Mouse (Mus musculus) liver, embryonic 14 days (tissue): ENCODE results near the gene Tom1. TPM values are rescaled to one million over a fixed set of nuclear protein-coding genes. Genes with fewer than 3 reads are reported as not detected.

Experiments
- polyA plus RNA-seq: library from polyadenylated mRNA; depleted of rRNA; stranded (reverse); fragments of >200 nt; gene quantifications from 2 replicates; pipeline ENCODE4 v1.2.3, GENCODE M21; 2012; rRNA removed

Tom1 gene
- polyA plus RNA-seq: 6.0 and 7.0 TPM in 2 replicates

DNA sequence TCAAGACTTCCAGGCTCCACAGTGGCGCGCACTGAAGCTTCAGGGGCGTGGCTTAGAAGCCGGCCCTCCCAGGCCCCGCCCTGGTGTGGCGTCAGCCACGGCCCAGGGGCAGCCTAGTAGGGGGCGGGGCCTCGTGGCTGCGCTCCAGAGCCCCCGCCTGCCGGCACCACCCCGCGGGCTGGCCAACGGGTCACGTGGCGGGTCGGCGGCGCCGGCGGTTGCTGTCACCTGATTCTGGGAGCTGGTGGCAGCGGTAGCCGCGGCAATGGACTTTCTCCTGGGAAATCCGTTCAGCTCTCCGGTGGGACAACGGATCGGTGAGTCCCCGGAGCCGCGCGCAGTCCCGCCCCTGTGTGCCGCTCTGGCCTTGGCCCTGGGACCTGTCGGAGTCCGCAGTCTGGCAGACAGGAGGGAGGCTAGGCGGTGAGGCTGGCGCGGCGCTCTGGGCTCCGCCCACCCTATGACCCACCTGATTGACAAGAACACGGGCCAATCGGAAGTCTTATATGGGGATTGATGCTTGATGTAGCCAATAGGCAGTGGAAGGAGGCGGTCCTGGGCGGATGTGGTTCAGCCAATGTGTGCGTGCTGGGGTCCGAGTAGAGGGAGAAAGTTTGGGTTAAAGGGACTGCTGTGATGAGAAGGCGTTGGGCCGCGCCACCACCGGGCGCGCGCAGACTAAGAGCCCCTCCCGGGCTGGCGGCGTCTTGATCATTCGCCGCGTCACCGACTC is at the start of gene Tom1:
Gene Tom1 (plus strand): TSS at position 195 of the 733 bp plus-strand sequence.

DNA sequence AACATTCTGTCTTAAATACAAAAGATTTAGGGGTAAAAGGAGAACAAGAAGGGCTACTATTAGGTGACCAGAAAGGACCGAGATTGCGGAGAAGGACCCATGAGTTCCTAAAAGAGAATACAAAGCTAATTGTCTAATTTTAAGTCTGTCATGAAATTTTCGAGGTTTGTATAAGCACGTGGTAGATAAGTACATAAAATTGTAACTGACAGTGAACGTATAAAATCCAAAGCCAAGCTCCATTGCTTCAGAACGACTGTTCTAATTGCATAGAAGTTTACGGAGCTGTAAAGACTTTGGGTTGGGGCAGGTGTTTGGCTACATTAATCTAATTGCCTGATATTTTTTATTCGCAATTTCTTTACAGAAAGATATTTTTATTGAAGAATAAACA is 40.4 kb upstream of the Tom1 start, which contains the start of gene Hmgxb4:
Gene Hmgxb4 (plus strand): TSS at position 276 of the 394 bp plus-strand sequence.

GRCm38 (mm10) chr8:75093399-75094156 is 60.1 kb downstream of the Tom1 start, which contains the start of gene Hmox1:
Gene Hmox1 (plus strand): TSS chr8:75093621.

DNA sequence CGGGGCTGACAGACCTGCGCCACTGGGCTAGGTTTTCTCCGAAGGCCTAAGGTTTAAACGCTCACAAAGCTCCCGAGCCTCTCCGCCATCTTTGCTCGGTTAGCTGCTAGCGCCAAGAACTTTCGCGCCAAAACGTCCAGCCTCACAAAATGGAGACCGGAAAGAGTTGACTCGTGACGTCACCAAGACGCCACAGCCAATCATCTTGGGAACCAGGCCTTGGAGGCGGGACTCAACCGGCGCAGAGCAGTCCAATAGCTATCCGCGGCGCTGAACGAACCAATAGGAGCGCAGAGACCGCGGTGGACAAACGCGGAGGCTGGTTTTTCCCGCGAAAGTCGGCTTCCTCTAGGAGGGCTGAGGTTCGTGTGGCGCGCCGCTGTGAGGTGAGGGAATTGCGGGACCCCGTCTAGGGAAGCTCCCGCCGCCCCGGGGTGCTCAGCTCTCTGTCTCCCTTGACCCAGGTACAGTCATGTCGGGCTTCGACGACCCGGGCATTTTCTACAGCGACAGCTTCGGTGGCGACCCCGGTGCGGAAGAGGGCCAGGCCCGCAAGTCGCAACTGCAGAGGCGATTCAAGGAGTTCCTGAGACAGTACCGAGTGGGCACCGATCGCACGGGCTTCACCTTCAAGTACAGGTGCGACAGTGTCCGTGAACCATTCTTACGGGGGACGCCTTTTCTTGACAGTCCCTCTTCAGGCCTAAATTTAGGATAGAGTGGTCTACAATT is 75.9 kb downstream of the Tom1 start, which contains the start of gene Mcm5:
Gene Mcm5 (plus strand): TSS at position 334 of the 732 bp plus-strand sequence.

Other genes with a start within 250 kb of the Tom1 start
- not detected in 2 replicates for gene Isx, start 160.5 kb upstream of the Tom1 start, polyA plus RNA-seq
- gene Hmgxb4, start 40.3 kb upstream of the Tom1 start, polyA plus RNA-seq: 14.7 and 19.0 TPM in 2 replicates
- 61.6 and 94.7 TPM in 2 replicates for gene Hmox1, start 59.9 kb downstream of the Tom1 start, polyA plus RNA-seq
- gene Mcm5, start 75.9 kb downstream of the Tom1 start, polyA plus RNA-seq: 127 and 144 TPM in 2 replicates
- gene Rasd2, start 180.2 kb downstream of the Tom1 start, polyA plus RNA-seq: 0.02 TPM in 1 of 2 replicates, not detected in the other